Comparison of ENCODE assay signal across 9 mouse cellular contexts in genomic region chr5:113448023-113448734, GRCm38 (mm10). TPM values are rescaled to one million over a fixed set of nuclear protein-coding genes. Genes with fewer than 3 reads are reported as not detected.
DNase-seq lines count a peak whose midpoint lies in the region; ATAC-seq lines count a peak whose summit lies in the region.
"Had no signal": no experiment of that assay in that cellular context is flagged by ENCODE, and none has a peak within 500 bp of the region (broad histone marks: within the 10 kb centered on the region; RNA-seq: fewer than 3 reads in every experiment).

No protein-coding gene starts in this region.

- 0 out of 2 replicates have a peak, but pooled peaks have one; percentile 15 for ATAC-seq in liver, embryonic 12.5 days
- no peak for ATAC-seq in liver, embryonic 11.5 days (replicated peaks; ENCODE audit: low FRiP score)
- peak; percentile 74 for ATAC-seq in hindbrain, embryonic 11.5 days (ENCODE audit: low FRiP score)
- ATAC-seq in midbrain, embryonic 12.5 days (ENCODE audit: low FRiP score, low read depth): 0 out of 2 replicates have a peak, but pooled peaks have one; percentile 41

- no peak overlapping the region for H3K9ac ChIP-seq in liver, embryonic 12.5 days
- H3K9ac ChIP-seq in liver, embryonic 11.5 days (ENCODE audit: low read depth, low read length): no peak overlapping the region
- H3K9ac ChIP-seq in hindbrain, embryonic 11.5 days (ENCODE audit: low read depth, low read length): no peak overlapping the region
- H3K9ac ChIP-seq in midbrain, embryonic 12.5 days (replicated peaks): no peak overlapping the region

- WGBS in liver, embryonic 12.5 days (ENCODE audit: insufficient replicate concordance): 77% methylated on average over 9 of the region's 9 CpGs
- WGBS in liver, embryonic 11.5 days: 71% methylated on average over 9 of the region's 9 CpGs
- WGBS in hindbrain, embryonic 11.5 days: 39% methylated on average over 9 of the region's 9 CpGs
- 45% methylated on average over 9 of the region's 9 CpGs for WGBS in midbrain, embryonic 12.5 days

- no peaks in the 10 kb centered on the region for H3K36me3 ChIP-seq in liver, embryonic 12.5 days
- H3K36me3 ChIP-seq in liver, embryonic 11.5 days (ENCODE audit: control insufficient read depth, insufficient read depth, low read length): no peaks in the 10 kb centered on the region
- no peaks in the 10 kb centered on the region for H3K36me3 ChIP-seq in hindbrain, embryonic 11.5 days (ENCODE audit: control insufficient read depth, insufficient read depth, low read length)
- H3K36me3 ChIP-seq in midbrain, embryonic 12.5 days: no peaks in the 10 kb centered on the region

- H3K9me3 ChIP-seq in liver, embryonic 12.5 days (replicated peaks): peaks cover 7% of the 10 kb centered on the region
- no peaks in the 10 kb centered on the region for H3K9me3 ChIP-seq in liver, embryonic 11.5 days (ENCODE audit: control insufficient read depth, low read length)
- H3K9me3 ChIP-seq in hindbrain, embryonic 11.5 days (ENCODE audit: control insufficient read depth, low read length): no peaks in the 10 kb centered on the region
- H3K9me3 ChIP-seq in midbrain, embryonic 12.5 days: peaks cover 5% of the 10 kb centered on the region; the same call in 1 of the 2 replicates

- H3K27me3 ChIP-seq in liver, embryonic 12.5 days (replicated peaks): no peaks in the 10 kb centered on the region
- no peaks in the 10 kb centered on the region for H3K27me3 ChIP-seq in liver, embryonic 11.5 days (replicated peaks; ENCODE audit: control insufficient read depth, insufficient read depth, low read length)
- no peaks in the 10 kb centered on the region for H3K27me3 ChIP-seq in hindbrain, embryonic 11.5 days (ENCODE audit: control insufficient read depth, insufficient read depth, low read length)
- H3K27me3 ChIP-seq in midbrain, embryonic 12.5 days: no peaks in the 10 kb centered on the region

- no peaks in the 10 kb centered on the region for H3K4me1 ChIP-seq in liver, embryonic 12.5 days
- no peaks in the 10 kb centered on the region for H3K4me1 ChIP-seq in liver, embryonic 11.5 days (replicated peaks; ENCODE audit: control insufficient read depth, insufficient read depth, low read length)
- H3K4me1 ChIP-seq in hindbrain, embryonic 11.5 days (replicated peaks; ENCODE audit: control insufficient read depth, insufficient read depth, low read length): peaks cover 6% of the 10 kb centered on the region
- peaks cover 19% of the 10 kb centered on the region for H3K4me1 ChIP-seq in midbrain, embryonic 12.5 days

- no peak overlapping the region for H3K4me3 ChIP-seq in liver, embryonic 12.5 days
- H3K4me3 ChIP-seq in liver, embryonic 11.5 days (ENCODE audit: low read depth, low read length): no peak overlapping the region
- no peak overlapping the region for H3K4me3 ChIP-seq in hindbrain, embryonic 11.5 days (ENCODE audit: low read depth, low read length)
- H3K4me3 ChIP-seq in midbrain, embryonic 12.5 days: no peak overlapping the region

- no peak overlapping the region for H3K27ac ChIP-seq in liver, embryonic 12.5 days
- H3K27ac ChIP-seq in liver, embryonic 11.5 days (ENCODE audit: low read depth, low read length): no peak overlapping the region
- peak overlapping the region; percentile 64 for H3K27ac ChIP-seq in hindbrain, embryonic 11.5 days (ENCODE audit: low read depth, low read length)
- H3K27ac ChIP-seq in midbrain, embryonic 12.5 days (replicated peaks): peak overlapping the region; percentile 52

- DNase-seq in liver, embryonic 11.5 days (ENCODE audit: low spot score): no peak
- DNase-seq in hindbrain, embryonic 11.5 days (ENCODE audit: low spot score): peak; percentile 49
- no peak for DNase-seq in natural killer cell, adult 2 months (ENCODE audit: low spot score in 2 of 2)
- no peak for DNase-seq in spleen, adult 12 weeks (ENCODE audit: low spot score)
- DNase-seq in T-cell, adult 2 months (ENCODE audit: low spot score): no peak
- DNase-seq: cerebellum, adult 11-12 months; thymus, postnatal 4 days had no signal

- H3K4me2 ChIP-seq in liver, embryonic 12.5 days: no peak overlapping the region
- H3K4me2 ChIP-seq in liver, embryonic 11.5 days: no peak overlapping the region
- no peak overlapping the region for H3K4me2 ChIP-seq in hindbrain, embryonic 11.5 days (replicated peaks; ENCODE audit: low read depth, low read length)
- no peak overlapping the region for H3K4me2 ChIP-seq in midbrain, embryonic 12.5 days (replicated peaks)

RNA-seq across cellular contexts. Expression of gene Wscd2, which starts 42.0 kb away (rescaled TPM):
- polyA plus RNA-seq in liver, embryonic 12.5 days (2016; fragmentation: Nextera tagmentation; extraction: Ambion mirVana): 0.19 and 0.23 TPM in 2 replicates
- 0.29 and 0.45 TPM in 2 replicates for polyA plus RNA-seq in liver, embryonic 11.5 days (2014; fragmentation: Nextera tagmentation; extraction: Ambion mirVana)
- polyA plus RNA-seq in hindbrain, embryonic 11.5 days (2014; fragmentation: Nextera tagmentation; extraction: Ambion mirVana): 7.7 and 8.5 TPM in 2 replicates
- polyA plus RNA-seq in midbrain, embryonic 12.5 days (2016; fragmentation: Nextera tagmentation; extraction: Ambion mirVana): 14.2 and 16.0 TPM in 2 replicates

Comparison
In these comparisons a context has a peak if more than half of its experiments do, and no peak if none do; other contexts are left out.
1. H3K27ac ChIP-seq: peak in hindbrain, embryonic 11.5 days (single experiment) and midbrain, embryonic 12.5 days (single experiment); none in liver, embryonic 12.5 days (single experiment) and liver, embryonic 11.5 days (single experiment).